Mouse (Mus musculus) kidney, postnatal 10 days (tissue): ENCODE data around the gene Scyl2.
A peak's percentile ranks its signal among the peaks of the same experiment; 100 is the strongest.
"Not testable (repeated sequence)": the region's sequence is repeated elsewhere in the genome, so short reads cannot be mapped to it uniquely, and the experiment has no call there.

Experiments
- DNase-seq: peaks from one replicate; pipeline ENCODE4 v3.0.0; 2021; ENCODE audit warnings: mixed read lengths

Gene Scyl2

GRCm38 (mm10) chr10:89686139-89686808, at the start of gene Scyl2:
Gene Scyl2 (minus strand): TSS chr10:89686285.
- peak; percentile 97 for DNase-seq

- DNase-seq = peak; percentile 96
Measured at GRCm38 (mm10) chr10:89732001-89732794, 46.1 kb upstream of the Scyl2 start, which contains the start of gene Actr6. Gene Actr6 (minus strand): TSS chr10:89732295.

GRCm38 (mm10) chr10:89731341-89731740, 45.3 kb upstream of the Scyl2 start:
- no peak for DNase-seq

- no peak for DNase-seq
Measured at GRCm38 (mm10) chr10:89730386-89730785, 44.3 kb upstream of the Scyl2 start.

- no peak for DNase-seq
Measured at GRCm38 (mm10) chr10:89722247-89723195, 36.4 kb upstream of the Scyl2 start.

- DNase-seq = no peak
Measured at GRCm38 (mm10) chr10:89720796-89721195, 34.7 kb upstream of the Scyl2 start.

- DNase-seq = no peak
Measured at GRCm38 (mm10) chr10:89720252-89720651, 34.2 kb upstream of the Scyl2 start.

DNA sequence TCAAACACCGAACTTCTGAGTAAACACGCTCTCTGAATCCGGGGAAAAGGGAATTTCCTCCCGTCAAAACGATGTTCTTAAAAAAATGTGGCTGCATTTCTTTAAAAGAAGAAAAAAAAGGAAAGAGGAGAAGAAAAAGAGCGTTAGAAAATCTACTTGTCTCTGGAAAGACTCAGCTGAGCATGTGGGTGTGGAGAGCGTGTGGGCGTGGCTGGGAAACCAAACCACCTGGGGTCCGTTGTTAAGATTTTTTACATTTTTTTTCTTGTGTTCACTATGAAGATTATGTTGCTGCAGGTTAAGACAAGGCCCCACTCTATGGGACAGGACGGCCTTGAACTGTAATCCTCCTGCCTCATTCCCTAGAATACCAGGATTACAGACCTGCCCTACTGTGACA, 28.8 kb upstream of the Scyl2 start:
- DNase-seq = no peak

DNA sequence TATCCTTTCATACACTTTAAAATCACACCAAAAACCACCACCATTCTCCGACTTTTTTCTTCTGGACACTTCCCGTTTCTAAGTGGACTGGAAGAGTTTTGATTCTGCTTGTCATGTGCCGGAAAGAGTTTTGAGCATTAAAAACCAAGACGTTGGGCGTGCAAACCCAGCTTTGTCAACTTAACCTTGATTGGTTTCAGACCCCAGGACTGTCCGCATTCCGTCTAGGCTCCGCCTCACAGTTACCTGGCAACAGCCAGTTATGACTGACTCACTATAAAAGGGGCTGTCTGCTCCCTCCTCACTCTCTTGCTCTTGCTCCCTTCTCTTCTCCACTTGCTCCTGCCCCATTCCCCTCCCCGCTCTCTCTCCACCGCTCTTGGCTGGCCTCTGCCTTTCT, 22.6 kb upstream of the Scyl2 start:
- no peak for DNase-seq

DNA sequence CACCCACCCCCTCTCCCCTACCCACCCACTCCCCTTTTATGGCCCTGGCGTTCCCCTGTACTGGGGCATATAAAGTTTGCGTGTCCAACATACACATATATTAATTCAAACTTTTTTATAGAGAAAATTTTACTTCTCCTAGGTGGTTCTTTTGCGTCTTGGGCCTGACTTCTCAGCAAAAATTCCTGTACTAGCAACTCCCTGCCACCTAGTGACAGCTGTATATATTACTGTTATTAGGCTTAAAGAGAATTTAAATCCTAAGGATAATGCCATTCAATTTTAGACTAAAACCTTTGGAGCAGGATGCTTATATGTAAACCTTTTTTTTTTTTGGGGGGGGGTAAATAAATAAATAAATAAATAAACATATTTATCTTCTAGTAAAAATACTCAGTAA, 21.3 kb upstream of the Scyl2 start:
- no peak for DNase-seq

- DNase-seq = peak; percentile 29
Measured at GRCm38 (mm10) chr10:89703042-89703441, 17.0 kb upstream of the Scyl2 start.

DNA sequence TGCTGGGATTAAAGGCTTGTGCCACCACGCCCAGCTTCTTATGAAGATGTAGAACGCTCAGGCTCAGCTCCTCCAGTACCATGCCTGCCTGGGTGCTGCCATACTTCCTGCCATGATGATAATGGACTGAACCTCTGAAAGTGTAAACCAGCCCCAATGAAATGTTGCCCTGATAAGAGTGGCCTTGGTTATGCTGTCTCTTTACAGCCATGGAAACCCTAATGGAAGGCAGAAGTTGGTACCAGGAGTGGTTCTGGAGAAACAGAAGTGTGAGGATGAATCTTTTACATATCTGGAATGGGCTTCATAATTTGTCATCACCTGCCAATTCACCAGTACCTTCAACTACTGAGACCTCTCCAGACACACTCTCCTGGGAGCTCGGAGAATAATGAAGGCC, 11.9 kb upstream of the Scyl2 start:
- no peak for DNase-seq

DNA sequence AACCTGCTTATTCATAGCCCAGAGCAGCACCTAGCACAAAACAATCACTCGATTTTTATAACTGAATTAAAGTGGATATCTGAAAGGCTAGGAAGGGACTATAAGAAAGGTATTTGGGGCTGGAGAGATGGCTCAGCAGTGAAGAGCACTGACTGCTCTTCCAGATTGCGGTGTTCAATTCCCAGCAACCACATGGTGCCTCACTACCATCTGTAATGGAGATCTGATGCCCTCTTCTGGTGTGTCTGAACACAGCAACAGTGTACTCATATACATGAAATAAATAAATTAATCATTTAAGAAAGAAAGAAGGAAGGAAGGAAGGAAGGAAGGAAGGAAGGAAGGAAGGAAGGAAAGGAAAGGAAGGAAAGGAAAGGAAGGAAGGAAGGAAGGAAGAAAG, 10.2 kb upstream of the Scyl2 start:
- DNase-seq = not testable (repeated sequence)

DNA sequence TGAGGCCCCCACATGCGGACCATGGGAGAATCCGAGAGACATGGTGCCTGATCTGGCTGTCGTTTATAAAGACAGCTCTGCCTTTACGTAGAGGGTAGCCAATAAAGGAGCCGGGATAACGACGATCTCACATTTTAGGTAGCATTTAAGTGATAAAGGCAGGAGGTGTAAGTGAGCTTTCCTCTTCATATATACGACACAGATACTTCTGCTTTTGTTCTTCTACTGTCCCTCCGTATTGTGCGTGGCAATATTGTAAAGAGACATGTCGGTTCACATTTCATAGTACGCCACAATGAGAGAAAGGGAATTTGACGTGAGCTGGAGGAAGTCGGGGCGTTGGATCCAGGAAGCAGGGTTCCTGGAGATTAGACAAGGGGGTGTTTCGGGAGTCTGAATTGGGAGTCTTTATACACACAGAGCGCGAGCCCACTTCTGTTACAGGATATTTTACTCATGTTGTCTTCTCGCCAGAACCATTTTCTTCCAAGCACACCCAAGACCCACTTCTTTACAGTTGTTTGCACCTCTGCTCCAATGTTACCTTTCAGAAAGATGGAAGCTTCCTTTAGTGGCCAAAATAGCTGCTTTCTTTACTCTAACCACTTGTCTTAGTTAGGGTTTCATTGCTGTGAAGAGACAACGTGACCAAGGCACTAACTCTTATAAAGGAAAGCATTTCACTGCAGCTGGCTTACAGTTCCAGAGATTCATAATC, 9.3 kb upstream of the Scyl2 start:
- no peak for DNase-seq

DNA sequence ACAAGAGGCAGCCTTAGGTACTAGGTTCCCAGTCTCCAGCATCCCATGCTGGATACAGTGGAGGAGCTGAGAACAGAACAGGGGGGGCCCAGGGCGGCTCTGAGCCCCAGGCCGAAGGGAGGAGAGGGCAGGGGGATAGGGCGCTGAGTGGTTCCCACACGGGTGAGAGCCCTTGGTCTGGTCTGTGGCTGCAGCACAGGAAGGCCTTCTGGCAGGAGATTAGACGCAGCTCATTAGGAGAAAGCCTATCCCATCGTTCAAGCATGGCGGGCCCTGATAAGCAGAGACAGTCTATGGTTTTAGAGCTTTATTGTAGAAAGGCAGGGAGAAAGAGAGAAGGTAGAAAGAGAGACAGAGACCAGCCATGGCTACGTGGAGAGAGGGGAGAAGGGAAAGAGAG, 3.9 kb upstream of the Scyl2 start:
- no peak for DNase-seq

- no peak for DNase-seq
Measured at GRCm38 (mm10) chr10:89687455-89687854, 1.4 kb upstream of the Scyl2 start.

DNA sequence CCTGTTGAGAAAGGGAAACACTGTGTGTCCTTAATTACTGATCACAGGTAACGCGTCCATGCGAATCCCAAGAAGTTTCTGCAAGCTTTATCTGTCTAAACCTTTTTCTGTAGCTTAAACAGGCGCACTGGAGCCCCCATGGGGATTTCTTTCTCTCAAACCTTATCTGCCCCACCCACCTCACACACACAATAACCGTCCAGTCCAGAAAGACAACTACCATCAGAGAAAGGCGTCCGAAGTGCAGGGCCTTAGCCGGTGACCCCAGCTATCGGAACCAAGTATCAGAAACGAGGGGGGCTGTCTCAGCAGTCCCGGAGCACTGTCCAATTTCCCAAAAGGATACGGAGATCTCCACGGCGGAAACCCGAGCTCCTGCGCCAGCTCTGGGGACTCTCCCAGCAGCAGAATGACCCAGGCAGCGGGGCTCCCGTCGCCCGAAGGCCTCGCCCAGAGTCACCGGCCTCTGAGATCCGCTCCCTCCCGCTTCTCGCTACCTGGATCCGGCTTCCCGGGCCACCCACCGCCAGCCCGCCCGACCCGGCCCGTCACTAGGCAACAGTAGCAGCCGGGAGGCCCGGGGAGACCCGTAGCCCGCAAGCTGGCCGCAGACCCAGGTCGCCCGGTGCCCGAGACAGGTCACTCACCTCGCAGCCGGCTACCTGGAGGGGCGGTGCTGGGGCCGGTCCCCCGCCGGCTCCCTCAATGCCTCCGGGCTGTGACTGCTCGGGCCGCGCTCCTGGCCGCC, 520 bp downstream of the Scyl2 start:
- DNase-seq = peak; percentile 68

- DNase-seq = no peak
Measured at GRCm38 (mm10) chr10:89682961-89683360, 3.1 kb downstream of the Scyl2 start.

- no peak for DNase-seq
Measured at GRCm38 (mm10) chr10:89682157-89682556, 3.9 kb downstream of the Scyl2 start.

DNA sequence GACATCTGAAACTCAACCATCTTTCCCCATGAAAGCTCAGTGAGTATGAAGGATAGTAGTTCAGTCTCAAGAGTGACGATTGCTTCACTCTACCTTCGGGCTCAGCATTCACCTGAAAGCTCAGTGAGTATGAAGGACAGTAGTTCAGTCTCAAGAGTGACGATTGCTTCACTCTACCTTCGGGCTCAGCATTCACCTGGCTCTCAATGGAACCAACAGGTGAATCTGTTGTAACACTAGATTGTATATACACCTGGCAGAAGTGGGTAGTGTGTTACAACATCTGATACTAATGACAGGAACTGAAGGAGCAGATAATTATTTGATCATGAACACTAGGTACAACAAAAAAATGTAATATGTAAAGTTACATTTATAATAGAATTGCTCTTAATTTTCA, 4.4 kb downstream of the Scyl2 start:
- no peak for DNase-seq

DNA sequence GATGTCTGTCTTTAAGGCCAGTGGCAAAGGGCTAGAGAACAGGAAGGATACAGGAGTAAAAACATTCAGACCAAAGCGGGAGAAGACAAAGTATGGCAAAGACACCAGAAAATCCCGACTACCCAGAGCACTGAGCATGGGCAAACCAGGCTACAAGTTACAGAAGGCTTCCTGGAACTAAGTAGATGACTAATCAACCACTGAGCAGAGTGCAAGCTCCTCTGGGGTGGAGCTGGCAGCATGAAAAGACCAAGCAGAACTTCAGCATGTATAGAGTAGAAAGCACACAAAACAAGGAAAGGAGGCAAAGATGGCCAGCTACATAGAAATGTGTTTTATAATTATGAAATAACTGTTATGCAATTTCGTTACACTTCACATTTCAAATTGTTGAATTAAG, 5.6 kb downstream of the Scyl2 start:
- DNase-seq = no peak

- no peak for DNase-seq
Measured at GRCm38 (mm10) chr10:89679448-89679847, 6.6 kb downstream of the Scyl2 start.
